Mouse (Mus musculus) adrenal gland, postnatal 36 days (tissue): ENCODE results near the gene Csf1. TPM values are rescaled to one million over a fixed set of nuclear protein-coding genes. Genes with fewer than 3 reads are reported as not detected.

Experiments used
- DNase-seq, 2 experiments: peaks; one replicate each; pipeline ENCODE4 v3.0.0; 2021; ENCODE audit warnings: mixed read lengths in 1 of 2
- total RNA-seq, 2 experiments: library from RNA; stranded (reverse); gene quantifications; 2 replicates each; pipeline ENCODE4 v1.2.3; 2021

Gene Csf1
- total RNA-seq, 2 experiments from 2014 or later: 14.2 to 27.4 TPM

DNA sequence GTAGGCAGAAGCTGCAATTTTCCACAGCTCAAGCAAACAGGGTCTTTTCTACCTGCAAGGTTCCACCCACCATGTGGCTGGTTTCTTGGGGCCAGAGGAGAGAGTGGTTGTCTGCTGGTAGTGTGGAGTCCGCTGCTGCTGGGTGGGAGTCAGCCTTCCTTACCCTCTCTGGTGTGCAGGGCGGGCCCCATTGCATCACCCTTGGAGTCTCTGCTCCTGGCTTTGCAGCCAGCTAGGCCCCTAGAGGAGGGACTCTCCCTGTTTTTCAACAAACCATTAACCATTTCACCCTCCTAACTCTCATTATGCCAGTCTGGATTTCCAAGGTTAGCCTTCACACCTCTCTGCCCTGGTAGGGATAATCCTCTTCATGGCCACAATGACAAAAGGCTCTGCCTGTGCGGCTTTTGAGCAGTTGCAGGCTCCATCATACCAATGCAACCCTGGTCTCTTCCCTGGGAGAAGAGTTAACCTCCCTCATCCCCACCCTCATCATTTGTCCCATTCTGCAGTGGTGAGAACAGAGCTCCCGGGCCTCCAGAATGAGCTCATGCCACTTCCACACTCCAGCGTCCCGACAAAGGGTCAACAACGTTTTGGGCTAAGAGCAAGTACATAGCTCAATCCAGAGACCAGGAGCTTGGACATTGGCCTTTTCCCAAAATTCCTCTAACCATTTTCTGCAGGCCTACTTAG, 56.4 kb downstream of the Csf1 start:
- DNase-seq: no peak

DNA sequence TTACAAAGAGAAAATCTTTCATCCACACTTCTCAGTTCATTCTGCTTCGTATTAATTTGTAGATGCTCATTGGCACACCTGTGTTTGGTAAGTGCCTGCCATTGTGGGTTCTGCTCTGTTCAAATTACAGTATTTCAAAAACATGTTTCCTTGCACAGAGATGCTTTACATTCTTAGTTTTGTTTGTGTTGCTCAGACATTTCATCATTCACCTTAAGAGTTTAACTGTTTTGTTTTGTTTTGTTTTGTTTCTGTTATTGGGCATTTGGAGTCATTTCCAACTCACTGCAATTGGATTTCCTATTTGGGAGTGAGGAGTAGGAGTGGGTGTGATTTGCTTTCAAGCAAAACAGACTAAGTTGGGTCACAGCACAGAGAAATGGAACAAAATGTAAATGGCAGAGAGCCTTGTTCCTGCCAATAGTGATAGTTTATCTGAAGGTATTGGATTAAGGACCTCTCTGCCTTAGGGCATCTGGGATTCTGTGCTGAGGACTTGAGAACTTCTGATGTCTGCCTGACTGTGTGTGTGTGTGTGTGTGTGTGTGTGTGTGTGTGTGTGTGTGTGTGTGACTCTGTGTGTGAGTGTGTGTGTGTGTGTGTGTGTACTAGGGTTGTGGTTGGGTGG, 58.4 kb downstream of the Csf1 start:
- no peak for DNase-seq

DNA sequence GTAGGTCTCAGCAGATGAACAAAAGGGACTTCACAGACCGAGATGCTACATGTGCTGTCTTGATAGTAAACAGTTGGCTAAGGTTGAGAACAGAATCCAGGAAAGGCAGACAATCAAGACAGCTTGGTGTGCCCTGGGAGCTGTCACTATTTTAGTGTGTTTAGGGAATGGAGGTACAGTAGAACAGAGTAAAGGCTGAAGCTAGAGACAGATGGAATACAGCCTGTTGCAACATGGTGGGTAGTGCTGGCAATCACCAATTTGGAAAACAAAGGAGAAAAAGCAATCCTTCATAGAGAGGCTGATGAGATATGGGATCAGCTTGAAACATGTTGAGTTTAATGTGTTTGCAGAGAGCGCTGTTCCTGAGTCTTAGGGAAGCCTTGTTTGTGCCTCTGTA, 59.6 kb downstream of the Csf1 start:
- no peak for DNase-seq

DNA sequence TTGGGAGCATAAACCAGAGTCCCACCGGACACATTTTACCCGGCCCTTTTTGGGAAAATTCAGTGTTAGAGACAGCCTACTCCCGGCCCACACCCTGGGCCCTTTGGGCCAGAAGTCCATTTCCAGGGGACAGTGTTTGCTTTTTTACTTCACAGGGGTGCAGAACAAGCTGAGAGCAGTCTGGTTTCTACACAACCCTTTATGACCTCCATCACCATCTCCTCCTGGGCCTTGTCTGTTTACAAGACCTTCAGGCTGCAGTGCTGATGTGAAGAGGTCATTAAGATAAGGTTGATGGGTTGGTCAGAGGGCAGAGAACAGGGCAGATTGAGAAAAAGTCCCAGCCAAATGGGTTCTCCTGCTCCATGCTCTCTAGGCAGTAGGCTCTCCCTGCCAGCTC, 63.4 kb downstream of the Csf1 start:
- DNase-seq: no peak

GRCm38 (mm10) chr3:107695948-107696881, 64.1 kb downstream of the Csf1 start, which contains the start of gene Ahcyl1:
Gene Ahcyl1, minus strand, starts transcription at chr3:107696560.
- DNase-seq: peak; percentile 98 to 99

DNA sequence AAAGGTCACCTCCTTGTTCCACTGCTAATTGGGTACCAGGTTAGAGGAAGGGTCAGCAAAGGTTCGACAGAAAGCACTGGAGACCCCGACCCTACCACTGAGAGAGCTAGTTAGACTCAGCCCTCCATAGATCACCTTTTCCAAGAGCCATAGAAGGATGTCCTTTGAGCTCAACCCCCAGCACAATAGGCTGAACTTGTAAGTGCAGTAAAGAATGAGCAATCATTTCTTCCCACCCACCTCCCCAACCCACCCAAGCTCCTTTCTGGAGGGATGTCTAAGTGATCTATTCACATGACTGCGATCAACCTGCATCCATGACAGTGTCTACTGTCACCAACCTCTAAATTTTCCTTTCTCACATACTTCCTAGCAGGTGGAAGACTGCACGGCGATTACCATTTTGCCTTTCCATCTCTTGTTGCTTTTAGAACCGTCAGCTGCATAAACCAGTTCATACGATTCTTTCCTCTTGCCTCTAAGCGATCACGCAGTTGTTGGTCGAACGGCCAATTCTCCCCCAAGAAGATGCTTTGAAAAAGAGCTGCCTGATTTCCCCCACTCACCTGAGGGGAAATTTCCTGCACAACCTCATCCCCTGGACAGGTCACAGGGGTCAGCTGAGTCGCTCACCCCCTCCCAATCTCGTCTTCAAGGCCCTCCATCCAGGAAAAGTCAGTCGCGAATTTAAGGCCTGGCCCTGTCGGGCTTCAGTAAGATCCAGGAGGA, 64.9 kb downstream of the Csf1 start:
- peak in 1 of 2 experiments; percentile 56 for DNase-seq

GRCm38 (mm10) chr3:107694256-107694900, 65.9 kb downstream of the Csf1 start:
- DNase-seq: no peak

Other genes with a start within 250 kb of the Csf1 start
- 10 to 100 TPM in 1 of 2 experiments, 1 to 10 TPM in 1; 2.5 to 10.7 TPM for gene Slc6a17, start 242.5 kb downstream of the Csf1 start, total RNA-seq
- not detected for gene Ubl4b, start 205.4 kb downstream of the Csf1 start, total RNA-seq
- not detected for gene Alx3, start 165.4 kb downstream of the Csf1 start, total RNA-seq
- gene Gm10961, start 129.1 kb downstream of the Csf1 start, total RNA-seq: not detected
- 10 to 100 TPM; 31.1 to 33.5 TPM for gene Strip1, start 128.8 kb downstream of the Csf1 start, total RNA-seq
- 100 to 1,000 TPM; 230 to 232 TPM for gene Ahcyl1, start 63.9 kb downstream of the Csf1 start, total RNA-seq
- gene Eps8l3, start 116.8 kb upstream of the Csf1 start, total RNA-seq: not detected
- 10 to 100 TPM; 28.9 to 43.7 TPM for gene Gstm5, start 135.4 kb upstream of the Csf1 start, total RNA-seq
- 100 to 1,000 TPM; 143 to 157 TPM for gene Gstm7, start 171.3 kb upstream of the Csf1 start, total RNA-seq
- gene Gstm6, start 183.3 kb upstream of the Csf1 start, total RNA-seq: 1 to 10 TPM; 4.3 to 6.0 TPM
- gene Gstm3, start 208.8 kb upstream of the Csf1 start, total RNA-seq: not detected
- gene Gstm2, start 226.0 kb upstream of the Csf1 start, total RNA-seq: 100 to 1,000 TPM; 143 to 261 TPM